Mouse (Mus musculus): ENCODE results near the gene Rgcc.

Rgcc gene

DNA sequence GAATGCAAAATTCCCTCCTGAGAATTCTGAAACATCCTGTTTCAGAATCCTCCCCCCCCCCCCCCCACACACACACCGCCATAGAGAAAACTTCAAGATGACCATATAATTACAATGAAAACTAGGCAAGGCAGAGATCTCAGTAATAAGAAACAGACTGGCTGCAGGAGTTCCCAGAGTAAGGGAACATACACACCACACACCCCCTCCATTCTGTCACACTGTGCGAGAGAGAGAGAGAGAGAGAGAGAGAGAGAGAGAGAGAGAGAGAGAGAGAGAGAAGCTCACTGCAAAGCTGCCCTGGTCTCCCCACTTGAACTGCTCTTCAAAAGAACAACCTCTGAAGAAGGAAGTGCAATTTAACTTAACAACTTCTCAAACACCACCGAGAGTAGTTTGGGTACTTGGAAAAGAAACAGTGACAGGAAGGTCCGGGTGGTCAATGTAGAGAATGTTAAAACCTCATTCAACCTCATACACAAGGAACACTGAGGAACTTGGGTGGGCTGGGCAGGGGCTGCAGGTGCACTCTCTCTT, 10.5 kb upstream of the Rgcc start:
- no peaks in the 10 kb centered on the region for H3K27me3 ChIP-seq (ENCODE audit: control insufficient read depth, insufficient read depth, low read length, poor library complexity, severe bottlenecking)
- no peaks in the 10 kb centered on the region for H3K36me3 ChIP-seq (ENCODE audit: control insufficient read depth, insufficient read depth, low read length, poor library complexity, severe bottlenecking)
- DNase-seq (ENCODE audit: low read depth, low spot score): no peak

GRCm38 (mm10) chr14:79309115-79309514, 7.7 kb upstream of the Rgcc start:
- no peak for DNase-seq (ENCODE audit: low read depth, low spot score)
- Histone ChIP-seq H3K27me3 (ENCODE audit: control insufficient read depth, insufficient read depth, low read length, poor library complexity, severe bottlenecking) (no peaks in the 10 kb centered on the region), H3K36me3 (ENCODE audit: control insufficient read depth, insufficient read depth, low read length, poor library complexity, severe bottlenecking) (no peaks in the 10 kb centered on the region)

DNA sequence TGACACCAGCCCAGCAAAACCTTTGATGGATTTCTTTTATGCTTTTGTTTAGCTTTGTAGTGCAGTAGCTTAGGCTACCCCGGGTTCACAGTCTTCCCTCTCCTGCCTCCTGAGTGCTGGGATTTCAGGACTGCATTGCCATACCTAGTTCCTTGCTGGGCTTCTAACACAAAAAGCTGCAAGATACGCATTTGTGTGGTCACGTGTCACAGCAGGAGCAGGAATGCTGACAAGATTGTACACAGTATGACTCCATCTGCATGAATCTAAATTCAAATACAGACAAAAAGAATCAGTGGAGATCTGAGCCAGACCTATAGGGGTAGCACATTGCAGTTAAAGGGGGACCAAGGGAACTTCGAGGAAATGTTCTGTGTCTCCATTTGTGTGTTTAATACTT, 6.9 kb upstream of the Rgcc start:
- no peak for DNase-seq (ENCODE audit: low read depth, low spot score)
- H3K36me3 ChIP-seq (ENCODE audit: control insufficient read depth, insufficient read depth, low read length, poor library complexity, severe bottlenecking): no peaks in the 10 kb centered on the region
- no peaks in the 10 kb centered on the region for H3K27me3 ChIP-seq (ENCODE audit: control insufficient read depth, insufficient read depth, low read length, poor library complexity, severe bottlenecking)

- DNase-seq (ENCODE audit: low read depth, low spot score): no peak
- H3K36me3 ChIP-seq (ENCODE audit: control insufficient read depth, insufficient read depth, low read length, poor library complexity, severe bottlenecking): no peaks in the 10 kb centered on the region
- no peaks in the 10 kb centered on the region for H3K27me3 ChIP-seq (ENCODE audit: control insufficient read depth, insufficient read depth, low read length, poor library complexity, severe bottlenecking)
Observed at GRCm38 (mm10) chr14:79307908-79308307, 6.5 kb upstream of the Rgcc start.

DNA sequence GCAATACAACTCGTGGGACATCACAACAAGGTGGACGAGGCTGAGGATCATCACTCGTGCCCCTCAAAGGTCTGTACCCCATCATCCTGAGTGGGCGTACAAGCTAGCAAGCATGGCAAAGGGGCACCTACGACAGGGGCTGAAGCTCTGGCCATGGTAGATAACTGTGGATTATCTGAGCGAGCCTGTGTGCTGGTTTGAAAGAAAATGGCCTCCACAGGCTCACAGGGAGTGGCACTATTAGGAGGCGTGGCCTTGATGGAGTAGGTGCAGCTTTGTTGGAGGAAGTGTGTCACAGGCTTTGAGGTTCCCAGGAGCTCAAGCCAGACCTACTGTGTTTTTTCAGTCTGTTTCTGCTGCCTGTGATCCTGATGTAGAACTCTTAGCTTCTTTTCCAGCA, 5.7 kb upstream of the Rgcc start:
- DNase-seq (ENCODE audit: low read depth, low spot score): no peak
- Histone ChIP-seq H3K36me3 (ENCODE audit: control insufficient read depth, insufficient read depth, low read length, poor library complexity, severe bottlenecking) (no peaks in the 10 kb centered on the region), H3K27me3 (ENCODE audit: control insufficient read depth, insufficient read depth, low read length, poor library complexity, severe bottlenecking) (no peaks in the 10 kb centered on the region)

- DNase-seq (ENCODE audit: low read depth, low spot score): no peak
- Histone ChIP-seq H3K36me3 (ENCODE audit: control insufficient read depth, insufficient read depth, low read length, poor library complexity, severe bottlenecking) (no peaks in the 10 kb centered on the region), H3K27me3 (ENCODE audit: control insufficient read depth, insufficient read depth, low read length, poor library complexity, severe bottlenecking) (no peaks in the 10 kb centered on the region)
Observed at GRCm38 (mm10) chr14:79304873-79305464, 3.5 kb upstream of the Rgcc start.

GRCm38 (mm10) chr14:79303150-79303549, 1.7 kb upstream of the Rgcc start:
- DNase-seq (ENCODE audit: low read depth, low spot score): no peak
- no peaks in the 10 kb centered on the region for H3K36me3 ChIP-seq (ENCODE audit: control insufficient read depth, insufficient read depth, low read length, poor library complexity, severe bottlenecking)

GRCm38 (mm10) chr14:79300641-79301350, 649 bp downstream of the Rgcc start:
- no peaks in the 10 kb centered on the region for H3K27me3 ChIP-seq (ENCODE audit: control insufficient read depth, insufficient read depth, low read length, poor library complexity, severe bottlenecking)
- H3K36me3 ChIP-seq (ENCODE audit: control insufficient read depth, insufficient read depth, low read length, poor library complexity, severe bottlenecking): no peaks in the 10 kb centered on the region
- peak; percentile 61 for DNase-seq (ENCODE audit: low read depth, low spot score)

More at GRCm38 (mm10) chr14:79303150-79303549, 1.7 kb upstream of the Rgcc start:
- no peaks in the 10 kb centered on the region for H3K27me3 ChIP-seq (ENCODE audit: control insufficient read depth, insufficient read depth, low read length, poor library complexity, severe bottlenecking)

- Histone ChIP-seq H3K27me3 (ENCODE audit: control insufficient read depth, insufficient read depth, low read length, poor library complexity, severe bottlenecking) (no peaks in the 10 kb centered on the region), H3K36me3 (ENCODE audit: control insufficient read depth, insufficient read depth, low read length, poor library complexity, severe bottlenecking) (no peaks in the 10 kb centered on the region)
- no peak for DNase-seq (ENCODE audit: low read depth, low spot score)
Observed at GRCm38 (mm10) chr14:79299796-79300195, 1.6 kb downstream of the Rgcc start.

GRCm38 (mm10) chr14:79299230-79299629, 2.2 kb downstream of the Rgcc start:
- H3K27me3 ChIP-seq (ENCODE audit: control insufficient read depth, insufficient read depth, low read length, poor library complexity, severe bottlenecking): no peaks in the 10 kb centered on the region
- no peak for DNase-seq (ENCODE audit: low read depth, low spot score)

DNA sequence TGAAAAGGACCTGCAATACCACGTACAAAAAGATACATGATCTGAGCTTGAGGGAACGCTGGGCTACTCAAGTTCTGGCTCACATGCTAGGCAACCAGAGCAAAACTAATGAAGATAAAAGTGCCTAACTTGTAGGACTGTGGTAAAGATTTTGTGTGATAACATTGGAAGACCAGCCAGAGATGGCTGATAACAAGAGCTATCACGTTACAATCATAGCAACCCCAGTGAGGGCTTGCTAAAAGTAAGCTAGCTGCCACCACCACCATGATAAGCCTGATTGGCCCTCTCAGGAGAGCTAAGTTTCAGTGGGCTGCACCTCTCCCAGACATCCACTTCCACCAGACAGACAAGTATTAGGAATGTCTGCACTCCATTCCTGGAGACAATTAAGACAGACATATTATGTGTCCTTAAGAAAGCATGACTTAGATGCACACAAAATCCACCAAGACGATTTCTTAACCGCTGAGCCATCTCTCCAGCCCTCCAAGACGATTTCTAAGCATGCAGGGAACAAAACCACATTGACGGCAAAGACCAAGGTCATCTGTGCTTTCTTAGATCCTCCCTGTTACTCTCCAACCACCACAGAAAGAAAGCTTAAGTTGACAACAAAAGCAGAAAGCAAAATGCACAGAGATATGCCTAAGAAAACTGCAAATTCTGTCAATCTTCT, 3.0 kb downstream of the Rgcc start:
- Histone ChIP-seq H3K36me3 (ENCODE audit: control insufficient read depth, insufficient read depth, low read length, poor library complexity, severe bottlenecking) (no peaks in the 10 kb centered on the region), H3K27me3 (ENCODE audit: control insufficient read depth, insufficient read depth, low read length, poor library complexity, severe bottlenecking) (no peaks in the 10 kb centered on the region)
- DNase-seq (ENCODE audit: low read depth, low spot score): no peak

More at GRCm38 (mm10) chr14:79299230-79299629, 2.2 kb downstream of the Rgcc start:
- no peaks in the 10 kb centered on the region for H3K36me3 ChIP-seq (ENCODE audit: control insufficient read depth, insufficient read depth, low read length, poor library complexity, severe bottlenecking)

DNA sequence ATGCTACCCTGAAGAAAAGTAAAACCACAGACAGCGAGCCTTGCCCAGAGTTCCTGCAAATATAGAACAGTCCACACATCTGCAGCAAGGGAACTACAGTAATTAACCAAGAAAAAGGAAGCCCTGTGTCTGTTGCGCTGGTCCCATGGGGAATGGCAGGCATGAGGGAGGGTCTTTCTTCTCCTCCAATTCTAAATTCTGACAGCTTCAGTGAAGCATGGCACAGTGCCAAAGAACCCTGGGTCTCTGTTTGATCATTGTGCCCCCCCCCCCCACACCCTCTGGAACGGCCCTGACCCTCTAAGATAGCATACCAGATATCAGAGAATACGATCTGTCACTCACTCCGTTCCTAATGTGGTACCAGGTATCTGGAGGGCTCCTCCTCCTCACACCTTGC, 4.6 kb downstream of the Rgcc start:
- DNase-seq (ENCODE audit: low read depth, low spot score): no peak
- Histone ChIP-seq H3K36me3 (ENCODE audit: control insufficient read depth, insufficient read depth, low read length, poor library complexity, severe bottlenecking) (no peaks in the 10 kb centered on the region), H3K27me3 (ENCODE audit: control insufficient read depth, insufficient read depth, low read length, poor library complexity, severe bottlenecking) (no peaks in the 10 kb centered on the region)

DNA sequence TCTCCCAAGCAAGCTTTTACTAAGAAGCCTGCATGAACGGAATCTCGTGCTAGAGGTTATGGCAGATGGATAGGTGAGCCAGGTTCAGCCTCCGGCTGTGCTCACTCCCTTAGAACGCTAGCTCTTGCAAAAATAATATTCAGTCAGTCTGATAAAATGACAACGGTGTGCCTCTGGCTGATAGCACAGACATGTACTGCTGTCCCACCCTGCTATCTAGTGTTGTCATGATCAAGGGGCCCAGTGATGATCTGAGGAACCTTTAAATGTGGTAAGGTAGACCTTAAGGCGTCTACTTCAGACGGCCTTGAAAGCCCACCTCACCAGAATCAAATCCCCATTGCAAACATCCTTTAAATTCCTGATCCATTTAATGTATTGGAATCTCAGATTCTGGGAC, 5.2 kb downstream of the Rgcc start:
- no peak for DNase-seq (ENCODE audit: low read depth, low spot score)
- Histone ChIP-seq H3K36me3 (ENCODE audit: control insufficient read depth, insufficient read depth, low read length, poor library complexity, severe bottlenecking) (no peaks in the 10 kb centered on the region), H3K27me3 (ENCODE audit: control insufficient read depth, insufficient read depth, low read length, poor library complexity, severe bottlenecking) (no peaks in the 10 kb centered on the region)

- DNase-seq (ENCODE audit: low read depth, low spot score): peak; percentile 47
- Histone ChIP-seq H3K27me3 (ENCODE audit: control insufficient read depth, insufficient read depth, low read length, poor library complexity, severe bottlenecking) (no peaks in the 10 kb centered on the region), H3K36me3 (ENCODE audit: control insufficient read depth, insufficient read depth, low read length, poor library complexity, severe bottlenecking) (no peaks in the 10 kb centered on the region)
Observed at GRCm38 (mm10) chr14:79295579-79295978, 5.9 kb downstream of the Rgcc start.

DNA sequence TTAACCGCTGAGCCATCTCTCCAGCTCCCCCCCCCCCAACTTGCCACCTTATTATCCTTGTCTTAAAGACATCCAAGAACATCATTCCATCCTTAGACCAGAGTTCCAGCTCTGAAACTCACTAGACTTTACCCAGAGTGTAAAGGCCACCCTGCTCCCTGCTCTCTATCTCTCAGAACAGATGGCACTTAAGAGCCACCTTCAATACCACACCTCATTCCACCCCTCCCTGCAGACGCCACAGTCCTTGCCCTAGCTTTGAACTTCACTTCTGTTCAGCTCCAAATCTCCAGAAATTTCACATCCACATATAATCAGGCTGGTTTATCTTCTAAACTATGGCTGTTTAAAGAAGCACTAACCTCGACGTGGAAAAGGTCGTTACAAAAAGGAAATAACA, 6.5 kb downstream of the Rgcc start:
- Histone ChIP-seq H3K27me3 (ENCODE audit: control insufficient read depth, insufficient read depth, low read length, poor library complexity, severe bottlenecking) (no peaks in the 10 kb centered on the region), H3K36me3 (ENCODE audit: control insufficient read depth, insufficient read depth, low read length, poor library complexity, severe bottlenecking) (no peaks in the 10 kb centered on the region)
- DNase-seq (ENCODE audit: low read depth, low spot score): no peak
